Mouse (Mus musculus): ENCODE results near the gene Slc35b1. TPM values are rescaled to one million over a fixed set of nuclear protein-coding genes. Genes with fewer than 3 reads are reported as not detected.

The Slc35b1 gene
- 257 and 258 TPM in 2 replicates for polyA plus RNA-seq (2012; rRNA removed)

GRCm38 (mm10) chr11:95384319-95384972 lies at the start of gene Slc35b1:
Gene Slc35b1, plus strand, starts transcription at chr11:95384692.
- peak; percentile 98 for DNase-seq (ENCODE audit: low read depth, low spot score)
- WGBS, result under 1% methylated on average over 42 of the region's 42 CpGs

GRCm38 (mm10) chr11:95336568-95337128 lies 47.8 kb upstream of the Slc35b1 start, which contains the start of gene Fam117a:
Gene Fam117a, plus strand, starts transcription at chr11:95337018.
- WGBS, result 1% methylated on average over 27 of the region's 27 CpGs
- DNase-seq (ENCODE audit: low read depth, low spot score), result peak; percentile 73

GRCm38 (mm10) chr11:95337129-95337813 lies 47.2 kb upstream of the Slc35b1 start:
- WGBS, result under 1% methylated on average over 50 of the region's 50 CpGs
- no peak for DNase-seq (ENCODE audit: low read depth, low spot score)

DNA sequence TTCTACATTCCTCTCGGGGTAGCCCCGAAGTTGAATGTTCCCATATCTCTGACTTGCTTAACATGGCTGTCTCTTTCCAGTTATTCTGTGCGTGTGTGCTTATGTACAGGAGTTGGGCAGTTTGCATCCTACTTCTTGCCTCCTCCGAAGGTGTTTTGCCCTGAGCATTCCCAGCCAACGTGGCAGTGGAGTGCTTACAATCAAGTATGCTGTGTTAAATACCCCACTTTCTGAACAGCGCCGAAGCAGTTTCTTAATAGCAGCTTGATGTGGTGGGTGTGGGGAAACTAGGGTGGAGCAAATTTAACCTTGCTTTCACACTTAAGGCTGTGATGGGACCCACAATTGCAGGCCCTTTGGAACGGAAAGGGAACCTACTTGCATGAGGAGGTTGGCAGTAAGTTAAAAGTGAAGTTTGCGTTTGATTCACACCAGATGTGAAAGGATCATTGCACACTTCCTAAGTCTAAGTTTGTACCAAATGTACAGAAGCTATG lies 46.6 kb upstream of the Slc35b1 start:
- 22% methylated on average over 9 of the region's 9 CpGs for WGBS
- no peak for DNase-seq (ENCODE audit: low read depth, low spot score)

GRCm38 (mm10) chr11:95339471-95340021 lies 44.9 kb upstream of the Slc35b1 start:
- WGBS, result 29% methylated on average over 14 of the region's 14 CpGs
- DNase-seq (ENCODE audit: low read depth, low spot score), result no peak

DNA sequence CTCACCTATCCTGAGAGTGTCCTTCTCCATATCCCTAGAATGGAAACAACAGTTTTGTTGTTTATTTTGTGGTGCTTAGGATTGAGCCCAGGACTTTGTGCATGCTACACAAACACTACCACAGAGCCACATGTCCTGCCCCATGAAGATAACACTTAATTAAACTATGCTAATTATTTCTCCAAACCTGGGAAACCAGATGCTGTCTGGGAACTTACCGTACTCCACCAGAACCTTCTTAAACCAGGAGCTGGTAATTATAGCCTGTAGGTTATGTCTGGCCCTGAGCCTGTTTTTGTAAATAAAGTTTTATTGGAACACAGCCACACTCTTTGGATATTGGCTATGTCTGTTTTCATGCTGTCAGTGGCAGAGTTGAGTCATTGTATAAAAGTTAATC lies 44.2 kb upstream of the Slc35b1 start:
- 71% methylated on average over 1 of the region's 1 CpGs for WGBS
- no peak for DNase-seq (ENCODE audit: low read depth, low spot score)

GRCm38 (mm10) chr11:95340664-95341063 lies 43.8 kb upstream of the Slc35b1 start:
- WGBS, result 65% methylated on average over 5 of the region's 5 CpGs
- DNase-seq (ENCODE audit: low read depth, low spot score), result no peak

DNA sequence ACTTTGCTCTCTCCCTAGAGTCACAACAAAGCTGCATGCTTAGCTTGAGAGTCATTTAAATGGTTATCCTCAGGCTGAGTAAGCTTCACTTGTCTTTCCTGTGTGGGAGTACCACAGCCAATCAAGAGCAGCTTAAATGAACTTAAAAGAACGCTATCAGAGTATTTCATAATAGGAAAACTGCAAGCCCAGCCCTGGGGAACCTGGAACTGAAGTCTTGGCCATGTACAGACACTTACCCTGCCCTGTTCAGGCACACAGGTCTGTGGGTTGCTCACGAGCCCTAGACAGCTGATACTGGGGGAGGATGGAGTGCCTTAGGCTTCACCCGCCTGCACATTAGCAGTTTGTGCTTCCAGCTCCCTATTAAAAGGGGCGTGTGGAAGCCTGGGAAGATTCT lies 41.3 kb upstream of the Slc35b1 start:
- WGBS, result 72% methylated on average over 4 of the region's 4 CpGs
- DNase-seq (ENCODE audit: low read depth, low spot score), result no peak

DNA sequence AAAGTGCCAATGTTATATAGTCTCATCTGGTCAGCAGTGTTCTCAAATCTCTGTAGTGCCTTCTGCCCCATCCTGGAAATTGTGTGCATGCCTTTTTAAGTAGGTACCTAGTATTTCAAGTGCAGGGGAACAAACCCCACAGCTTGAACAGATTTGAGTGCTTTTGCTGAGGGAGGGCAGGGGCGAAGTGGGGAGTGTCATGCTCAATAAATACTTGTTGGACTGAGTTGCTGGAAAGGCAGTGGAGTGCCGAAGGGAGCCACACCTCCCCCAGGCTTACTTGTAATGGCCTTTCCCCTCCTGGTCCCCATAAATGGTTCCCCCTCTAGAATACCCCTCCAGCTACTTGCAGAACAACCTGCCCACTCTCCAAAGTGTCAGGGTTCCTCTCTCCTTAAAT lies 40.3 kb upstream of the Slc35b1 start:
- DNase-seq (ENCODE audit: low read depth, low spot score), result no peak
- 23% methylated on average over 2 of the region's 2 CpGs for WGBS

DNA sequence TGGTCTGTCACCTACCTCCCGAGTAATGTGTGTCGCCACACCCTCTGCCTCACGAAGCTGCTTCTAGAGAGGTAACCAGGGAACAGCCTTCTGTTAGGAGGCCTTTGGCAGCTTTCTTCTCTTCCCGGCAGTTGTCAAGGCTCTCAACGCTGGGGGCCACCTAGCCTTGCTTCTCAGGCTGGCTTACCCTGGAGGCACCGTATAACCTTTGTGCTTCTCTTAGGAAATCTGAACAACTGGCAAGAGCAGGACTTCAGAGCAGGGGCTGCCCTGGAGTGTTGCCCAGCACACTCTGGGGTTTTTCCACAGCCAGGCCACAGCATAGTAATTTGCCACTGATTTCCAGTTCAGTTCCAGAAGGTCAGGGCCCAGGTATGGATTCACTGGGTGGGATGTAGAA lies 34.2 kb upstream of the Slc35b1 start:
- 34% methylated on average over 6 of the region's 6 CpGs for WGBS
- DNase-seq (ENCODE audit: low read depth, low spot score), result no peak

- DNase-seq (ENCODE audit: low read depth, low spot score), result no peak
- WGBS, result 36% methylated on average over 3 of the region's 3 CpGs
These were observed 33.5 kb upstream of the Slc35b1 start for GRCm38 (mm10) chr11:95350960-95351359.

DNA sequence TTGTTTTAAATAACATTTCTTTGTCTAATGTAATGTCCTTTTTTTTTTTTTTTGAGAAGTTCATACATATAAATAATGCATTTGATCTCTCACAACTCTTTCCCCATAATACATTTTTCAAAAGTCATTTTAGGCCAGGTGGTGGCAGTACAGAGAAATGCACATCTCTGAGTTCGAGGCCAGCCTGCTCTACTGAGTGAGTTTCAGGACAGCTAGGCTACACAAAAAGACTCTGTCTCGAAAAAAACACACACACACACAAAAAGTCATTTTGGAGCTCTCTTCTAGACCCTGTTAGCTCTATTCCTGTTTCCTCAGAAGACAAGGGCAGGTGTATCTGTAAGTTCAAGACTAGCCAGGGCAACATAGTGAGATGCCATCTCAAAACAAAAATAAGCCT lies 31.8 kb upstream of the Slc35b1 start:
- no peak for DNase-seq (ENCODE audit: low read depth, low spot score)
- 78% methylated on average over 2 of the region's 2 CpGs for WGBS

DNA sequence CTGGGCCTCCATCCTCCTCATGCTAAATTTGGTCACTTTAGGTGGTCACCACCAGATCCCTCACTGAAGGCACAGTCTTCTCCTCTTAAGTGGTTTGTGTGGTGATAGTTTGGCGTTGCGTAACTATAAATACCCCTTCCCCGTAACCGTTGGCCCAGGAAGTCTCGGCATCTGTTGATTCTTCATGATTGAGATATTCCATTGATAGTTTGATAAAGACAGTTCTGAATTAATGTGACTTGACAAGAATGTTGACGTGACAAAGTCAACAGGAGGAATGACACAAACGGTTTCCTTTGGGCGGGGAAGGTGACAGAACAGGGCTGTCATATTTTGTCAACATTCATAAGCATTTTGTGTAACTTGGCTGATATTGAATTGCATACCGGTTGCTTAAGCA lies 31.3 kb upstream of the Slc35b1 start:
- DNase-seq (ENCODE audit: low read depth, low spot score), result no peak
- WGBS, result 64% methylated on average over 9 of the region's 9 CpGs

DNA sequence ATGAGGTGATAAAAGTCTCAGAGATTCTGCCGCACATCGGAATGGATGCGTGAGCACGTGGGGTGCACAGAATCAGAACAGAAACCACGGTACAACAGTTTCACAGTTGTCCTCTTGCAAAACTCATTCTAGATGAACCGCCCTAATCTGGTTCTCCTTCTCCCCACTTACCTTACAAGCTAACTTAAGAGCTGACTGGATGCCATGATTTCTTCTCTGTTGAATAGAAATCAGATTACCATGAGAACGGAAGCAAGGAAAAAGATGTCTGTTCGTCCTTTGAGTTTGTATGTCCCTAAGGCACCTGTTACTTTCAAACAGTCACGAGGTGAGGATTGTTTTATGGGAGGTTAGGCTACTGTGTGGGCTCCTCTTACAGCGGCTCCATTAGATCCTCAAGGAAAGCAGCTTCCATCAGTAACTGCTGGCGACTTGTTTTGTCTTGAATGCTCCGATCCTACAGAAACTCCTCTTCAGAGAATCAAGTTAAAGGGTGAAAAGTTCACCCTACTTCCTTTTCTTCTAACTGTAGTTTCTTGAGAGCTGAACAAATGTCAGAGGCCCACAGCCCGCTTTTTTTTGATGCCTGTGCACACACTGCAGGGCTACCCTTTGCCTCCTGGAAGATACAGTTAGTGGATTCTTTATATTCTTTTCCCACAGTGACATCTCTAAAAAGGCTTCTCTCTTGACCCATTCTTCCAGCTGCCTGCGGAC lies 30.1 kb upstream of the Slc35b1 start:
- DNase-seq (ENCODE audit: low read depth, low spot score), result no peak
- WGBS, result 72% methylated on average over 14 of the region's 14 CpGs

DNA sequence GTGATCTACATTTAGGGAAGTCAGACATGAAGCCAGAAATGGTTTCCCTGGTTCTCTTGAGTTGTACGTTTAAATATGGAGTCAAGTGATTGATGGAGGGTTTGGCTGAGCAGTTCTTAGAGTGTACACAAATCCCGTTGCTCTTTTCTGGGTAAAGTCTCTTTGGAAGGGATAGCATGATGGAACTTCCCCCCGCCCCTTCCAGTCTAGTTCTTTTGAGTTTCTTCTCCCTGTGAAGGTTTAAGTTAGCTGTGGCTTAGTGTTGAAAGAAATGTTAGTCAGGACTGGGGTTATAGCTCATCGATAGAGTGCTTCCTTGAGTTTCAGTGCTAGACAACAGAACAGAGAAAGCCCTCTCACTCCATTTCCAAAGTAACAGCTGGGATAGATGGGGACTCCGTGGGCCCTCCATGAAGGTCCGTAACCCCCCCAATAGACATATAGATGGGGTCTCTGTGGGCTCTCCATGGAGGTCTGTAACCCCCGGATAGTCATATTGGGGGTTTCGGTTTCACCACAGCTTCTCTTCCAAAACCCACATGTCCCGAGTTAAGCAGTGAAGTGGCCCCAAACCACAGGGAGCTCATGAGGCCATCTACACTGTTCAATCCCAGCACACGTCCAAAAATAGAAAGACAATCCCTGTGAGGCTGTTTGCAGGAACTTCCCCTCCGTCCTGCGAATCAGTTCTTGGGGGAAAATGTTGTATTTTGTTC lies 29.4 kb upstream of the Slc35b1 start:
- no peak for DNase-seq (ENCODE audit: low read depth, low spot score)
- 76% methylated on average over 12 of the region's 12 CpGs for WGBS

GRCm38 (mm10) chr11:95355661-95356011 lies 28.9 kb upstream of the Slc35b1 start:
- DNase-seq (ENCODE audit: low read depth, low spot score), result no peak
- 90% methylated on average over 5 of the region's 5 CpGs for WGBS

DNA sequence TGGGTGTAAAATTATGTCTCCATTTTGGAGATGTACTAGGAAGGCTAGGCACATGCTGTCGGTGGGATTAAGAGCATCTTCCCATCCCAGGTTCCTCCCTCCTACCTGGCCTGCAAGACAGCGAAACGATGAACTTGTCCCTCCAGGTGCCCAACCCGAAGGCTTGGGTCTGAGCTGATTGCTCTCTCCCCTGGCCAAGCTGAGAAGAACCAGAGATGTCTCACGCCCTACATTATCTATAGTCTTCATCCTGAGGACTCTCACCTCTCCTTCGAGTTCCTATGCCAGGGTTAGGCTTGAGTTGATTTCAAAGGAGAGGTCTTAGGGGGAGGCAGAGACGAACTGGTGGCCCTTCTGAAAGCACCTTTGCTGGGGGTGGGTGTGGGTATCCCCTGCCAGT lies 28.5 kb upstream of the Slc35b1 start:
- 82% methylated on average over 7 of the region's 7 CpGs for WGBS
- no peak for DNase-seq (ENCODE audit: low read depth, low spot score)

DNA sequence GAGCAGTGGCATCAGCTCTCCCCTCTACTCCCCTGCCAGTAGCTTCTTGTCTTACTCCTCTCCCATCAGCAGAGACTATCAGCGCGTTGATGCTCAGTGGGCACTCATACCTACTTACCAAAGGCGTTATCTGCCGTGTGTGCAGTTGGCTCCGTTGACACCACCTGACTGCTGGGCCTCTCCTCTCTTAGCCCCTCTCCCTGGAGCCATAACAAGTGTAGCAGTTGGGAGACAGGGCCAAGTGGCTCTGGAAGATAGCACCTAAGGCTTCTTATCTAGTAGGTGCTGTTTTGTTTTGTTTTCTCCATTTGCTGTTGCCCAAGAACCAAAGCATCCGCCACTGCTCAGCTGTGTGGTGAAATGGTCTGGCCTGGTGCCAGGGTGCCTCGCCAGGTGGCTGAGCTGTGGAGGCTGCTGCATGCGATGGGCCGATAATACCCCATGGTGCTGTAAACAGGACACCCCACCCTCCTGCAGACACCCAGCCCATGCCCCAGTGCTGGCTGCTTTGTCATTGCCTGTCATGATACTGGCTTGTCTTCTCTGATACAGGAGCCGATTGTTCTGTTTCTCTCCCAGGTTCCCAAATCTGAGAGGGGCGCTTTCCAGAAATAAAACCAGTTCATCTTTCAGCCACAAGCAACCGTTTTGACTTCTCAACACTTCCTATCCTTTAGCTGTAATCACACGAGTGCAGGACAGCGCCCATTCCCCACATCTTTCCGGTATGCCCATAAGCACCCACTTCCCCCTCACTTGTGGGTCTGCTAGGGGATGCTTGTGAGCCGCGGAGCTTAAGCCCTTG lies 27.8 kb upstream of the Slc35b1 start:
- DNase-seq (ENCODE audit: low read depth, low spot score), result no peak
- WGBS, result 48% methylated on average over 17 of the region's 17 CpGs

DNA sequence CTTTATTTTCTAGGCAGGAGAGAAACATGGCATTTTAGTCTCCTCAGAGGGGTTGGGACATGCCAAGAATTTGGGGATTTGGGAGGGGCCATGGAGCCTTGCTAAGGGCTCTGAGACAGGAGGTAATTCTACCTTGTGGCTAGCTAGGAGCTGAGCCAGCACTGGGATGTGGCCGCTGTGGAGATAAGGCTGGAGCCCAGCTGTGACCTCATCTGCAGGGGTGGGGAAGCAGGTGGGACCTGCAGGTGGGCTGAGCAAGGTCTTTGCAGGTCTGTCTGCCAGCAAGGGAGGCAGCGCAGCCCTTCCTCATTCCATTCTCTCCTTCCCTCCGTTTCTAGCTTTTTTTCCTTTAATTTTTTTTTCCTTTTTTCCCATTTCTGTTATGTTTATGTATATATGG lies 26.2 kb upstream of the Slc35b1 start:
- DNase-seq (ENCODE audit: low read depth, low spot score), result no peak
- WGBS, result 42% methylated on average over 3 of the region's 3 CpGs
